Mouse (Mus musculus) right cerebral cortex, adult 2 months (tissue): Measurements from ENCODE around the gene Styxl1.

ENCODE experiments used
- DNase-seq, 2 experiments: peaks; one replicate each; pipeline ENCODE4 v3.0.0; 2021 to 2022; ENCODE audit warnings: low spot score in 2 of 2

Styxl1 gene

GRCm38 (mm10) chr5:135764971-135765370, 13.2 kb downstream of the Styxl1 start:
- DNase-seq, result no peak

GRCm38 (mm10) chr5:135763526-135763925, 14.7 kb downstream of the Styxl1 start:
- peak; percentile 79 to 82 for DNase-seq

- no peak for DNase-seq
Measured at GRCm38 (mm10) chr5:135761881-135762280, 16.3 kb downstream of the Styxl1 start.

- no peak for DNase-seq
Measured at GRCm38 (mm10) chr5:135751595-135751994, 26.6 kb downstream of the Styxl1 start.

- no peak for DNase-seq
Measured at GRCm38 (mm10) chr5:135751041-135751440, 27.1 kb downstream of the Styxl1 start.

- no peak for DNase-seq
Measured at GRCm38 (mm10) chr5:135744742-135745141, 33.4 kb downstream of the Styxl1 start.

GRCm38 (mm10) chr5:135743741-135744609, 34.2 kb downstream of the Styxl1 start, which contains the start of gene Tmem120a:
Tmem120a (minus strand) TSS chr5:135744448.
- DNase-seq, result peak; percentile 93 to 96

- DNase-seq, result peak; percentile 14 to 26
Measured at GRCm38 (mm10) chr5:135742941-135743740, 35.0 kb downstream of the Styxl1 start.

GRCm38 (mm10) chr5:135742156-135742555, 36.0 kb downstream of the Styxl1 start:
- no peak for DNase-seq

GRCm38 (mm10) chr5:135738266-135738665, 39.9 kb downstream of the Styxl1 start:
- no peak for DNase-seq

GRCm38 (mm10) chr5:135737154-135737553, 41.0 kb downstream of the Styxl1 start:
- DNase-seq, result no peak

GRCm38 (mm10) chr5:135736544-135736943, 41.6 kb downstream of the Styxl1 start:
- no peak for DNase-seq

GRCm38 (mm10) chr5:135735741-135736140, 42.4 kb downstream of the Styxl1 start:
- DNase-seq, result no peak

GRCm38 (mm10) chr5:135734057-135734680, 44.0 kb downstream of the Styxl1 start:
- no peak for DNase-seq

- DNase-seq, result no peak
Measured at GRCm38 (mm10) chr5:135733071-135733470, 45.1 kb downstream of the Styxl1 start.

GRCm38 (mm10) chr5:135731322-135731721, 46.9 kb downstream of the Styxl1 start:
- no peak for DNase-seq

- DNase-seq, result no peak
Measured at GRCm38 (mm10) chr5:135730916-135731315, 47.3 kb downstream of the Styxl1 start.

GRCm38 (mm10) chr5:135730278-135730677, 47.9 kb downstream of the Styxl1 start:
- DNase-seq, result no peak

- DNase-seq, result no peak
Measured at GRCm38 (mm10) chr5:135729351-135729750, 48.8 kb downstream of the Styxl1 start.

- DNase-seq, result no peak
Measured at GRCm38 (mm10) chr5:135728361-135728760, 49.8 kb downstream of the Styxl1 start.

GRCm38 (mm10) chr5:135727871-135728270, 50.3 kb downstream of the Styxl1 start:
- no peak for DNase-seq
